ENCODE assay signal across 16 mouse cellular contexts in genomic region chr14:61955416-61955815, GRCm38 (mm10).
DNase-seq lines count a peak whose midpoint lies in the region; TF ChIP-seq lines count a peak whose summit lies in the region.
"Had no signal": no experiment of that assay in that cellular context is flagged by ENCODE, and none has a peak within 500 bp of the region (broad histone marks: within the 10 kb centered on the region; RNA-seq: fewer than 3 reads in every experiment).

No protein-coding gene starts in this region.

- no peaks in the 10 kb centered on the region for H3K79me2 ChIP-seq in CH12.LX (replicated peaks; ENCODE audit: control insufficient read depth, extremely low read depth, insufficient read depth, poor library complexity, severe bottlenecking)

- H3K4me1 ChIP-seq in CH12.LX (ENCODE audit: control insufficient read depth in 1 of 2, insufficient read depth in 2 of 2): peaks cover 6 to 21% of the 10 kb centered on the region in 2 experiments

- H3K27me3 ChIP-seq in CH12.LX (replicated peaks): no peaks in the 10 kb centered on the region
- H3K27me3 ChIP-seq: Patski had no signal

- TF ChIP-seq CTCF in CH12.LX (conservative IDR thresholded peaks at IDR 0.05 in 1 of 2, IDR thresholded peaks at IDR 0.05 in 1 of 2; ENCODE audit: low read depth in 2 of 2, low read length in 2 of 2): no peak

- TF ChIP-seq POLR2A in CH12.LX (IDR thresholded peaks at IDR 0.05; ENCODE audit: low read depth, low read length): no peak

- no peaks in the 10 kb centered on the region for H3K9me3 ChIP-seq in CH12.LX (replicated peaks; ENCODE audit: low read length)
- H3K9me3 ChIP-seq: G1E had no signal

- no peak for DNase-seq in CH12.LX (ENCODE audit: extremely low read depth)
- DNase-seq in spleen, postnatal 14 days (ENCODE audit: low spot score in 2 of 2): no peak
- DNase-seq: adrenal gland, adult 2 months; adrenal gland, adult 8-10 months; adrenal gland, postnatal 10 days; adrenal gland, postnatal 14 days; adrenal gland, postnatal 25 days; adrenal gland, postnatal 36 days; B cell, adult 2 months; cerebellum, adult 11 months; cerebellum, adult 11-12 months; cerebellum, adult 18-20 months; cerebellum, adult 2 months; cerebellum, adult 8-10 months had no signal

- H3K4me3 ChIP-seq in CH12.LX (replicated peaks in 1 of 3; ENCODE audit: low read depth in 2 of 3, low read length in 2 of 3, poor library complexity in 1 of 3): no peak overlapping the region

- H3K4me2 ChIP-seq in CH12.LX (ENCODE audit: insufficient read depth, low read depth, poor library complexity, severe bottlenecking): no peak overlapping the region

- in situ Hi-C loops in CH12.LX (cut with MboI; ENCODE audit: low pct_ligation_motif_present, low pct_unique_long_range_greater_than_20kb, low sequenced_read_pairs): no loop called here

- no peaks in the 10 kb centered on the region for H3K36me3 ChIP-seq in CH12.LX (replicated peaks in 1 of 2; ENCODE audit: control insufficient read depth in 1 of 2, insufficient read depth in 1 of 2, low read length in 1 of 2)
- H3K36me3 ChIP-seq: G1E had no signal

- TF ChIP-seq RAD21 in CH12.LX (IDR thresholded peaks at IDR 0.05; ENCODE audit: low read depth, low read length): no peak

- TF ChIP-seq EP300 in CH12.LX (IDR thresholded peaks at IDR 0.05; ENCODE audit: low read length): peak; percentile 55

- dilution Hi-C loops in CH12.LX (cut with MboI; ENCODE audit: extremely low pct_ligation_motif_present, extremely low pct_unique_long_range_greater_than_20kb, low sequenced_read_pairs): no loop called here

- H3K9ac ChIP-seq in CH12.LX (ENCODE audit: insufficient read depth, low read depth): no peak overlapping the region

- no peak overlapping the region for H3K27ac ChIP-seq in CH12.LX (ENCODE audit: insufficient read depth, low read depth)

TF ChIP-seq in CH12.LX, 34 proteins besides CTCF, POLR2A, EP300 and RAD21:
- TF ChIP-seq ELF1 (IDR thresholded peaks at IDR 0.05; ENCODE audit: low read depth, low read length) (no peak), IRF4 (IDR thresholded peaks at IDR 0.05; ENCODE audit: low read depth, low read length) (peak; percentile 53), BHLHE40 (IDR thresholded peaks at IDR 0.05; ENCODE audit: low read depth, low read length) (0 out of 2 replicates have a peak, but pooled peaks have one; percentile 11), RCOR1 (conservative IDR thresholded peaks at IDR 0.05; ENCODE audit: low read depth, low read length) (no peak), UBTF (IDR thresholded peaks at IDR 0.05; ENCODE audit: low read depth, low read length) (no peak), HCFC1 (IDR thresholded peaks at IDR 0.05; ENCODE audit: low read depth, low read length) (no peak), TCF12 (IDR thresholded peaks at IDR 0.05; ENCODE audit: low read depth, low read length) (no peak), JUND (conservative IDR thresholded peaks at IDR 0.05; ENCODE audit: low read depth, low read length) (peak; percentile 74), NRF1 (IDR thresholded peaks at IDR 0.05; ENCODE audit: low read depth, low read length) (no peak)
